Mouse (Mus musculus): Measurements from ENCODE around the gene Cd80.

GRCm38 (mm10) chr16:38453203-38453553 lies 2.2 kb upstream of the Cd80 start:
- no peak for TF ChIP-seq E2F4 (IDR thresholded peaks at IDR 0.05; ENCODE audit: borderline replicate concordance, low read depth, low read length)
- no peak for TF ChIP-seq CTCF (IDR thresholded peaks at IDR 0.05 in 2 of 3, conservative IDR thresholded peaks at IDR 0.05 in 1 of 3; ENCODE audit: control insufficient read depth in 1 of 3, insufficient read depth in 1 of 3, low read depth in 2 of 3, low read length in 3 of 3, poor library complexity in 1 of 3, severe bottlenecking in 1 of 3)
- TF ChIP-seq KAT2A (conservative IDR thresholded peaks at IDR 0.05; ENCODE audit: low read depth, low read length): no peak
- no peak for TF ChIP-seq GATA1 (IDR thresholded peaks at IDR 0.05; ENCODE audit: low read depth, low read length)
- TF ChIP-seq HCFC1 (IDR thresholded peaks at IDR 0.05; ENCODE audit: low read depth, low read length): no peak
- TF ChIP-seq MAFK (IDR thresholded peaks at IDR 0.05; ENCODE audit: borderline replicate concordance, low read depth, low read length): no peak
- TF ChIP-seq BHLHE40 (IDR thresholded peaks at IDR 0.05; ENCODE audit: borderline replicate concordance, low read depth, low read length): no peak
- TF ChIP-seq ZMIZ1 (IDR thresholded peaks at IDR 0.05; ENCODE audit: low read depth, low read length): no peak
- no peak for TF ChIP-seq ELF1 (IDR thresholded peaks at IDR 0.05; ENCODE audit: low read depth, low read length)
